Mouse (Mus musculus): ENCODE results near the gene Rusc2.

DNA sequence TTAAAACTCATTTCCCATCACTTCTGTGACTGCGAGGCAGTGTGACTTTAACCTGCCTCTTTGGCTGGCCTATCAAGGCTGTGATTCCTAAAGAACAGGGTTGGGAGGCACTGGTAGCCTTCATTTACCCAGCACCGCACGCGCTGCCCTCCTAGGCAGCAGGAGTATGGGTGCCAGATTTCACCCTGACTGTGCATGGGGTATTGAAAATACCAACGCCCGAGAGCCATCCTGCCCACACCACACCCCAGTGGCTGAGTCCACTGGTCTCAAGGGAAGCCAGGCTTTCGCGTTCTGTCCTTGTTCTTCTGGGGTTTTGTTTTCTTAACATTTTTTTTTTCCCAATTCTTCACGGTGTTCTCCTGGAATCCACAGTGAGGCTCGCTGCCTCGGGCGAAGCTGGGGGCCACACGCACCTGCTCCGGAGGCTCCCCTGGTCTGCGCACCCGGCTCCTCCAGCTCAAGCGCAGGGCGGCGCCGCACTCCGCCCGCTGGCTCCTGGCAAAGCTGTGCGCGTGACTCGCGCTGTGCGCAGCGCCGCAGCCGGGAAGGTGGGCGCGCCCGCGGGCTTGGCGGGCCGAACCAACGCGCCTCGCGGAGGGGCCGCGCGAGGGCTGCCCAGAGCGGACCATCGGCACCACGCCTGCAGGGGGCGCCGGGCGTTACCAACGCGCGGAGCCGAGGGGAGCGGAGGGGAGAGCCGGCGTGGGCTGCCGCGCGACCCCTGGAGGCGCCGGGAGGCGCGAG lies at the start of gene Rusc2:
- TF ChIP-seq POU5F1 (IDR thresholded peaks at IDR 0.05; ENCODE audit: borderline replicate concordance, low read length), result no peak
- no peak for TF ChIP-seq CTCF (conservative IDR thresholded peaks at IDR 0.05; ENCODE audit: low read length)
- TF ChIP-seq NANOG (IDR thresholded peaks at IDR 0.05; ENCODE audit: borderline replicate concordance, low read length), result no peak
